Mouse (Mus musculus) testis, adult 2 months (tissue): ENCODE measurements around the gene Wwc1.

Experiments
- CTCF ChIP-seq: fragments of 200-500 bp; IDR thresholded peaks from 2 replicates; pipeline ENCODE4 v1.5.1; 2012; ENCODE audit warnings: low read depth, mild to moderate bottlenecking, inconsistent platforms, low read length, moderate library complexity; ENCODE audit not compliant: control insufficient read depth, insufficient read depth, insufficient replicate concordance
- POLR2A ChIP-seq: fragments of 200-500 bp; IDR thresholded peaks from 2 replicates; pipeline ENCODE4 v1.6.1; 2012; ENCODE audit warnings: low read depth, mild to moderate bottlenecking, inconsistent platforms, low read length, moderate library complexity; ENCODE audit not compliant: control insufficient read depth

DNA sequence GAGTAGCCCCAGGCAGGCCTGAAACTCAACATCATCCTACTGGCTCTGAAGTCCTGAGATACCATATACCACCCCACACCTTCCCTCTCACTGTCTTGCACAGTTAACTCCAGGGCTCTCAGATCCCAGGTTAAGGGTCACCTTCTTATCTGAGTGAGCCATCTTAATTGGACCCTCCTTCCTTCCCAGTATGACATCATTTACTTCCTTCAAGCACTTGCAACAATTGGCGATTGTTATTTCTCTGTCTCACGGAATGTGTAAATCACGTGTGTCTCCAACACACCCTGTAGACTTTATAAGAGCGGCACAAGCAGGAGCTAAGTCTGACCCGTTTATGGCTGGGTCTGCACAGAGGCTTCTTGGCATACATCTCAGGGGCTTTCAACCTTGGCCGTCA, 35.1 kb downstream of the Wwc1 start:
- TF ChIP-seq CTCF: no peak
- TF ChIP-seq POLR2A: no peak
